Mouse (Mus musculus): Measurements from ENCODE around the gene Ncs1. TPM values are rescaled to one million over a fixed set of nuclear protein-coding genes. Genes with fewer than 3 reads are reported as not detected.
A peak's percentile ranks its signal among the peaks of the same experiment; 100 is the strongest.

Gene Ncs1
- polyA plus RNA-seq, 1 experiment, result 2.4 TPM

GRCm38 (mm10) chr2:31277810-31278209, 32.2 kb downstream of the Ncs1 start:
- Histone ChIP-seq H3K4me1 (replicated peaks; ENCODE audit: control insufficient read depth, insufficient read depth, low read length) (no peaks in the 10 kb centered on the region), H3K4me3 (ENCODE audit: control insufficient read depth, insufficient read depth, low read length) (no peak overlapping the region), H3K27ac (ENCODE audit: control insufficient read depth, insufficient read depth, low read length) (no peak overlapping the region), H3K36me3 (ENCODE audit: control insufficient read depth, insufficient read depth, low read length) (no peaks in the 10 kb centered on the region), H3K27me3 (ENCODE audit: control insufficient read depth, insufficient read depth, low read length) (no peaks in the 10 kb centered on the region)
- no peak for DNase-seq
- 92% methylated on average over 6 of the region's 6 CpGs for WGBS
- TF ChIP-seq POLR2A (IDR thresholded peaks at IDR 0.05; ENCODE audit: control insufficient read depth, extremely low read depth, insufficient read depth, low read length, poor library complexity) (no peak), CTCF (IDR thresholded peaks at IDR 0.05; ENCODE audit: borderline replicate concordance, control insufficient read depth, extremely low read depth, insufficient read depth, low read length, poor library complexity) (no peak)

DNA sequence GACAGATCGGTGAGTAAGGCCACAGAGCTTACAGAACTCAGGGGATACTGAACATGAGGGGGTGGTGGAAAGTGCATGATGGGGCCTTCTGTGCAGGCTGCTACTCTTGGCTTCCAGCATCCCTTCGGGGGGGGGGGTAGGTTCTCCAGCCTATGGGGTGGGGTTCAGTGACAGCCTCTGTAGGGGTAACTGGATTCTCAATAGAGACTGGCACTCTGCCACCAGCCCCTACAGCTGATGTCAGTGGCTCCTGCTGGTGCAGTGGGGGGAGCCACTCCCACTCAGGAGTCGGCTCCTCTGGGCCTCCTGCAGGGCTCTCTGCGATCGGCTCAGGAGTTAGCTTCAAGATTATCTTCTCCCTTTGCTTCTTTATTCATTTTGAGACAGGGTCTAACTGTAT, 32.9 kb downstream of the Ncs1 start:
- H3K4me1 ChIP-seq (replicated peaks; ENCODE audit: control insufficient read depth, insufficient read depth, low read length), result no peaks in the 10 kb centered on the region
- H3K4me3 ChIP-seq (ENCODE audit: control insufficient read depth, insufficient read depth, low read length), result no peak overlapping the region
- no peak for DNase-seq
- no peaks in the 10 kb centered on the region for H3K36me3 ChIP-seq (ENCODE audit: control insufficient read depth, insufficient read depth, low read length)
- H3K27me3 ChIP-seq (ENCODE audit: control insufficient read depth, insufficient read depth, low read length), result no peaks in the 10 kb centered on the region
- TF ChIP-seq CTCF (IDR thresholded peaks at IDR 0.05; ENCODE audit: borderline replicate concordance, control insufficient read depth, extremely low read depth, insufficient read depth, low read length, poor library complexity) (no peak), POLR2A (IDR thresholded peaks at IDR 0.05; ENCODE audit: control insufficient read depth, extremely low read depth, insufficient read depth, low read length, poor library complexity) (no peak)
- H3K27ac ChIP-seq (ENCODE audit: control insufficient read depth, insufficient read depth, low read length), result no peak overlapping the region
- WGBS, result 96% methylated on average over 5 of the region's 5 CpGs

DNA sequence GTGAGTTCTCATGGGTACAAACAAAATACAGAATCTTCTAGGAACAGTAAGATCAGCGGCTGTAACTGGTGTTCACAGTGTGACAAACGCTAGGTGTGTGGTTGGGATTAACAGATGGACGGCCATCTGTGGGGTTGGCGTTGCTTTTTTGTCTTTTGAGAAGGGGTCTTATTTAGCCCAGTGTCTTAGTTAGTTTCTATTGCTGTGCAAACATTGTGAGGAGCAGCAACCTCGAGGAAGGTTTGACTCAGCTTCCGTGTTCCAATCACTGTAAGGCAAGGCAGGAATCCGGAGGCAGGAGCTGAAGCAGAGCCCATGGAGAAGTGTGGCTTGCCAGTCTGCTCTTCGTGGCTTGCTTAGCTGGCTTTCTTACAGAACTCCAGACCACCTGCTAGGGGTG, 35.5 kb downstream of the Ncs1 start:
- Histone ChIP-seq H3K27me3 (ENCODE audit: control insufficient read depth, insufficient read depth, low read length) (no peaks in the 10 kb centered on the region), H3K4me1 (replicated peaks; ENCODE audit: control insufficient read depth, insufficient read depth, low read length) (no peaks in the 10 kb centered on the region), H3K27ac (ENCODE audit: control insufficient read depth, insufficient read depth, low read length) (no peak overlapping the region), H3K36me3 (ENCODE audit: control insufficient read depth, insufficient read depth, low read length) (no peaks in the 10 kb centered on the region), H3K4me3 (ENCODE audit: control insufficient read depth, insufficient read depth, low read length) (no peak overlapping the region)
- WGBS, result 97% methylated on average over 8 of the region's 8 CpGs
- no peak for DNase-seq
- TF ChIP-seq CTCF (IDR thresholded peaks at IDR 0.05; ENCODE audit: borderline replicate concordance, control insufficient read depth, extremely low read depth, insufficient read depth, low read length, poor library complexity) (no peak), POLR2A (IDR thresholded peaks at IDR 0.05; ENCODE audit: control insufficient read depth, extremely low read depth, insufficient read depth, low read length, poor library complexity) (no peak)

- WGBS, result 91% methylated on average over 7 of the region's 7 CpGs
Measured at GRCm38 (mm10) chr2:31282266-31282665, 36.6 kb downstream of the Ncs1 start.

DNA sequence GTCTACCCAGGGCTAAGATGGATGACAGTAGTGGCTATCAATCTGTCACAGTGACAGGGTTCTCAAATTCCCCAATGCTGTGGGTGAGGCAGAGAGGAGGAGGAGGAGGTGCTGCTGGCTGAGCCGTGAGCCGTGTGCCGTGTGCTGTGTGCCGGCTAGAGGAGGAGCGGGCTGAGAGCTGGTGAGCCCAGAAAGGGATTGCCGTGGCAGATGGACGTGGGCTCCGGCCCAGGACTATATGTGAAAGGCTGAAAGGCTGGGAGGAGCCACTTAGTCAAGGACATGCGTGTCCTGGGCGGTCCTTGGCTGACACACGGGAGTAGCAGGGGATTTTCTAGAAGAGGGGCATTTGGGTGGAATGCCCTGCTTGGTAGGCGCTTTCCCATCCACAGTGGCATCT, 37.3 kb downstream of the Ncs1 start:
- 94% methylated on average over 12 of the region's 12 CpGs for WGBS
- DNase-seq, result no peak
- Histone ChIP-seq H3K27ac (ENCODE audit: control insufficient read depth, insufficient read depth, low read length) (no peak overlapping the region), H3K36me3 (ENCODE audit: control insufficient read depth, insufficient read depth, low read length) (no peaks in the 10 kb centered on the region), H3K4me1 (replicated peaks; ENCODE audit: control insufficient read depth, insufficient read depth, low read length) (no peaks in the 10 kb centered on the region), H3K27me3 (ENCODE audit: control insufficient read depth, insufficient read depth, low read length) (no peaks in the 10 kb centered on the region), H3K4me3 (ENCODE audit: control insufficient read depth, insufficient read depth, low read length) (no peak overlapping the region)
- no peak for TF ChIP-seq CTCF (IDR thresholded peaks at IDR 0.05; ENCODE audit: borderline replicate concordance, control insufficient read depth, extremely low read depth, insufficient read depth, low read length, poor library complexity)
- no peak for TF ChIP-seq POLR2A (IDR thresholded peaks at IDR 0.05; ENCODE audit: control insufficient read depth, extremely low read depth, insufficient read depth, low read length, poor library complexity)

More at GRCm38 (mm10) chr2:31282266-31282665, 36.6 kb downstream of the Ncs1 start:
- Histone ChIP-seq H3K27ac (ENCODE audit: control insufficient read depth, insufficient read depth, low read length) (no peak overlapping the region), H3K4me3 (ENCODE audit: control insufficient read depth, insufficient read depth, low read length) (no peak overlapping the region), H3K27me3 (ENCODE audit: control insufficient read depth, insufficient read depth, low read length) (no peaks in the 10 kb centered on the region), H3K36me3 (ENCODE audit: control insufficient read depth, insufficient read depth, low read length) (no peaks in the 10 kb centered on the region), H3K4me1 (replicated peaks; ENCODE audit: control insufficient read depth, insufficient read depth, low read length) (no peaks in the 10 kb centered on the region)
- no peak for DNase-seq
- no peak for TF ChIP-seq POLR2A (IDR thresholded peaks at IDR 0.05; ENCODE audit: control insufficient read depth, extremely low read depth, insufficient read depth, low read length, poor library complexity)
- no peak for TF ChIP-seq CTCF (IDR thresholded peaks at IDR 0.05; ENCODE audit: borderline replicate concordance, control insufficient read depth, extremely low read depth, insufficient read depth, low read length, poor library complexity)

DNA sequence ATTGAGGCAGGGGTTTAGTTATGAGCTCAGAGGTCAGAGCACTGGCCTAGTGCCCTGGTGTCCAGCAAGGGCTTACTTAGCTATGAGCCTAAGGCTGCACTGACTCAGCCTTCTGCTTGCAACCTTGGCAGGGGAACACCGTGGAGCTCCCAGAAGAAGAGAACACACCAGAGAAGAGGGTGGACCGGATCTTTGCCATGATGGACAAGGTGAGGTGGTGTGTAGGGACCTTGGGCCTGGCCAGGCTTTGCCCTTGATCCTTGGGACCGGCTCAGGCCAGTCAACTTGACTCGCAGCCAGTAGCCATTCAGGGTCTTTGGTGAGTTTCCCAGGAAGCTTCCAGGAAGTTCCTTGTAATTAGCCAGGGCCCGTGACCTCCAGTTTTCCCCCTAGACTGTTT, 38.9 kb downstream of the Ncs1 start:
- no peak for DNase-seq
- WGBS, result 93% methylated on average over 5 of the region's 5 CpGs
- no peak overlapping the region for H3K27ac ChIP-seq (ENCODE audit: control insufficient read depth, insufficient read depth, low read length)
- no peak overlapping the region for H3K4me3 ChIP-seq (ENCODE audit: control insufficient read depth, insufficient read depth, low read length)
- no peaks in the 10 kb centered on the region for H3K27me3 ChIP-seq (ENCODE audit: control insufficient read depth, insufficient read depth, low read length)
- TF ChIP-seq CTCF (IDR thresholded peaks at IDR 0.05; ENCODE audit: borderline replicate concordance, control insufficient read depth, extremely low read depth, insufficient read depth, low read length, poor library complexity) (no peak), POLR2A (IDR thresholded peaks at IDR 0.05; ENCODE audit: control insufficient read depth, extremely low read depth, insufficient read depth, low read length, poor library complexity) (no peak)
- no peaks in the 10 kb centered on the region for H3K36me3 ChIP-seq (ENCODE audit: control insufficient read depth, insufficient read depth, low read length)
- H3K4me1 ChIP-seq (replicated peaks; ENCODE audit: control insufficient read depth, insufficient read depth, low read length), result no peaks in the 10 kb centered on the region

DNA sequence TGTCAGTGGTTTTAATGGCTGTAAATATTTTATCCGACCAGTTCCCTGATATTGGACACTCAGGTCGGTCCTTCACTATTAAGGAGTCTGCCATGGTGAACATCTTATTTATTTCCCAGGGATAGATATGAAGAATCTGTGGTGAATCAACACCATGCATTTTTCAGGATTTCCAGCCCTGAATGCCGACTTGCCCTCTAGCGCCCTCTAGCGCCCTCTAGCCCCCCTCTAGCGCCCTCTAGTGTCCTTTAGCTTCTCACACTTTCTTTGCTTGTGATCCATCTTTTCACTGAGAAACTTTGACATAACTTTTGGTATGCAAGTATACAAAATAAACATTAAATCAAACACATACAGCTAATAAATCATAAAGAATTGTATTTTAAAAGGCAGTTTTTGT, 45.8 kb downstream of the Ncs1 start:
- TF ChIP-seq POLR2A (IDR thresholded peaks at IDR 0.05; ENCODE audit: control insufficient read depth, extremely low read depth, insufficient read depth, low read length, poor library complexity) (no peak), CTCF (IDR thresholded peaks at IDR 0.05; ENCODE audit: borderline replicate concordance, control insufficient read depth, extremely low read depth, insufficient read depth, low read length, poor library complexity) (peak; percentile 90; the same call in 1 of the 2 replicates)
- peak; percentile 44 for DNase-seq
- no peak overlapping the region for H3K4me3 ChIP-seq (ENCODE audit: control insufficient read depth, insufficient read depth, low read length)

More for the DNA sequence above, 45.8 kb downstream of the Ncs1 start:
- Histone ChIP-seq H3K27ac (ENCODE audit: control insufficient read depth, insufficient read depth, low read length) (no peak overlapping the region), H3K27me3 (ENCODE audit: control insufficient read depth, insufficient read depth, low read length) (no peaks in the 10 kb centered on the region), H3K36me3 (ENCODE audit: control insufficient read depth, insufficient read depth, low read length) (no peaks in the 10 kb centered on the region), H3K4me1 (replicated peaks; ENCODE audit: control insufficient read depth, insufficient read depth, low read length) (no peaks in the 10 kb centered on the region)
- 23% methylated on average over 6 of the region's 6 CpGs for WGBS

Measured in thymus, adult 2 months (tissue).